Mouse (Mus musculus) small intestine, adult 2 months (tissue): Measurements from ENCODE around the gene Krtap22-2.

Source experiments
- CTCF ChIP-seq: fragments of 200-500 bp; IDR thresholded peaks from 2 replicates; pipeline ENCODE4 v1.5.1; 2012; ENCODE audit warnings: low read depth, mild to moderate bottlenecking, control low read depth, inconsistent platforms, low read length, moderate library complexity, mixed read lengths; ENCODE audit not compliant: insufficient replicate concordance, insufficient read length; ENCODE audit errors: extremely low read depth
- POLR2A ChIP-seq: fragments of 200-500 bp; IDR thresholded peaks from 2 replicates; pipeline ENCODE4 v1.6.1; 2012; ENCODE audit warnings: low read depth, mild to moderate bottlenecking, control low read depth, inconsistent platforms, low read length, moderate library complexity

DNA sequence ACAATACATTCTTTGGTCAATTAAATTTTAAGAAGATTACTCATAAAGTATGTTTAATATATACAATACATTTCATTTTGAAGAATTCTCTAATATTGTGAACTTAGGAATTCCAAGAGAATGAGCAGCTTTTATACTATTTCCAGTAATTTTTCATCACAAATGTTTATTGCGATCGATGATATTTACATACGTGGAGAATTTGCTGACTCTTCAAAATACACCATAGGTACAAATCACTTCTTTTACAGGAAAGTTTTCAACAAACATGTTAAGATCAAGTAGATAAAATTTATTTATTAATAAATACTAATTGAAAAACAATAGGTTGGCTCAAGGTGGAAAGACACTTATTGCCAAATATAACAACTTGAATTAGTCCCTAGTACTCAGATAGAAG lies 3.4 kb upstream of the Krtap22-2 start:
- no peak for TF ChIP-seq CTCF
- TF ChIP-seq POLR2A: no peak
